Mouse (Mus musculus) ES-Bruce4 (cell line): ENCODE results near the gene D330020A13Rik.

Source experiments
- CTCF ChIP-seq: IDR thresholded peaks from one replicate; pipeline ENCODE4 v1.8.1; 2011; ENCODE audit warnings: low read depth, low read length
- EP300 ChIP-seq: IDR thresholded peaks from 2 replicates; pipeline ENCODE4 v1.6.1; 2011; ENCODE audit warnings: low read depth, low read length; ENCODE audit not compliant: insufficient read depth
- POLR2A ChIP-seq: IDR thresholded peaks from one replicate; pipeline ENCODE4 v1.8.1; 2011; ENCODE audit warnings: low read length; ENCODE audit not compliant: insufficient read depth

DNA sequence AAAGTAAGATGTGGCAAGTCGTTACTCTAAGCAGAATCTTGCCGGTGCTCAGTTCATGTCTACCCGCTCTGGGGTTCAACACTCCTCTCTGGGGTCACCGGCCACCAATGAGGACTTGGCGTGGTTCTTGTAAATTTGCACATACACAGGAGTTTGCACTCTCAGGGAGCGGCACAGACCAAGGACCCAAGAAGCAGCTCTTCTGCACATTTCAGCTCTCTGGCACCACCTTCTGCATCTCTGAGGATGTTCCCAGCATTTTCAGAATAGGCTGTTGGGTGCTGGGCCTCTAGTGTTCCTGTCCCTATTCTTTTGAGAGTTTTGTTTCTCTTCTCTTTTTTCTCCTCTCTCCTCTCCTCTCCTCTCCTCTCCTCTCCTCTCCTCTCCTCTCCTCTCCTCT is 7.0 kb downstream of the D330020A13Rik start:
- TF ChIP-seq CTCF: peak; percentile 73
- no peak for TF ChIP-seq EP300
- no peak for TF ChIP-seq POLR2A
